Mouse (Mus musculus) gastrocnemius, postnatal 4 days (tissue): Measurements from ENCODE around the gene Itgb5. TPM values are rescaled to one million over a fixed set of nuclear protein-coding genes. Genes with fewer than 3 reads are reported as not detected.

Experiments
- DNase-seq, 2 experiments: peaks; one replicate each; pipeline ENCODE4 v3.0.0; 2021 to 2022; ENCODE audit warnings: low spot score in 2 of 2, mixed read lengths in 2 of 2
- total RNA-seq, 2 experiments: library from RNA; stranded (reverse); gene quantifications; 2 replicates each; pipeline ENCODE4 v1.2.3; 2021

Itgb5 gene
- total RNA-seq, 2 experiments from 2014 or later, result 50.2 to 56.0 TPM

GRCm38 (mm10) chr16:33979855-33980254 lies 150.4 kb downstream of the Itgb5 start:
- no peak for DNase-seq

GRCm38 (mm10) chr16:33983712-33984111 lies 154.2 kb downstream of the Itgb5 start:
- DNase-seq, result no peak

DNA sequence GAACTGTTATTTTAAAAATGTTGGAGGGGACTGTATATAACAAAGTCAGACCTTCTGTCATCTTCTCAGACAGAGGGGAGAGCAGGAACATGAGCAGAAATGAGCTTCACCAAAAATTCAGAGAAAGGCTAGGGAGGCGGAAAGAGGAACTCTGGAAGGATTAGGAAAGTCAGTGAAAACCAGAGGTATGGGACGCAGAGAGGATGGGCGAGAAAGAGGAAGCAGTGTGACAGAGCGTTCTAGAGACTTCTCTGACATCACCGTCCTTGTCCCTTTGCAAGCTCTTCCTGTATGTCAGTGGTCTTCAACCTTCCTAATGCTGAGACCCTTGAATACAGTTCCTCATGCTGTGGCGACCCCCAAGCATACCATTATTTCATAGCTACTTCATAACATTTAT lies 155.9 kb downstream of the Itgb5 start:
- DNase-seq, result no peak

- DNase-seq, result no peak
Observed at GRCm38 (mm10) chr16:33986993-33987392, 157.5 kb downstream of the Itgb5 start.

DNA sequence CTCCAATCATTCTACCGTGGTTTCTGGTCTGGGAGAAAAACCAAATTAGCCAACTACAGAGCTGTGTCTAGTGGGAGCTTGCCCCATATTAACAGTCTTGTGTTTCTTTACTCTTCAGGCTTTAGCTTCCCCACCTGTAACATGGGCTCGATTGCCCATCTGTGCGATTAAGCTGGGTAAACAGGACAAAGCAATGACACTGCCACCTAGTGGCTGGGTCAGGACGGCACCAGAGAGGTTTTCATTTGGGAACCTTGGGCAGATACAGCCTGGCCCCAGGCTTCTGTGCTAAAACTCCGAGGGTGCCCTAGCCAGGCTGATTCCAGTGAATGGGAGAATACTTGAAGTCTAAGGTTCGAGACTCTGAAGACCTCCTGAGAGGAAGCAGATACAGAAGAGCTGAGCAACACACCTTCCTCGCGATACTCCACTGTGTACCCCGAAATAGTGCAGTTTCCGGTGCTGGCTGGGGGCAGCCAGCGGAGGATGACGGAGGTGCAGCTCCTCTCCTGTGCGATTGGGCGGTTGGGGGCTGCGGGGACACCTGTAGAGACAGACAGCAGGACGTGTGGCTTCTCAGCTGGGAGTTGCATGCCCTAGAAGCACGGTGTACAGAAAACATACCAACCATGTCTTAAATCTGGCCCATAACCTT lies 159.0 kb downstream of the Itgb5 start:
- DNase-seq, result no peak

GRCm38 (mm10) chr16:33989106-33989505 lies 159.6 kb downstream of the Itgb5 start:
- no peak for DNase-seq

GRCm38 (mm10) chr16:33990712-33991111 lies 161.2 kb downstream of the Itgb5 start:
- DNase-seq, result no peak

DNA sequence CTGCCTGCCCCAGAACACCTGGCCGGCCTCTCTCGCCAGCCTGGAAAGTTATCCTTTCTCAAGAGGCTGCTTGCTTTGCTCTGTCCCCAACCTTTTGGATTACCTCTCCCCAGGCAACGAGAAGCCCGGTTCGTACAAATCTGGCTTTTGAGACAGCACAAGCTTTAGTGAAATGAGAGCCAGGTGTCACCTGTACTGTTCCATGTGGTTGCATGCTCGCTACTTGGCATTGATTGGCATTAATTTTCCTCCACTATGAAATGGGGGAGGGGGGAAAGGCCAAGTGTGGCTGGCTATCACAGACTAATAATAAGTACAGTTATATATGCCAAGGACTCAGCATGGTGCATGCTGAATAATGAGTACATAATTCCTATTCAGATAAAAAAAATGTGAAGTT lies 164.9 kb downstream of the Itgb5 start:
- no peak for DNase-seq

DNA sequence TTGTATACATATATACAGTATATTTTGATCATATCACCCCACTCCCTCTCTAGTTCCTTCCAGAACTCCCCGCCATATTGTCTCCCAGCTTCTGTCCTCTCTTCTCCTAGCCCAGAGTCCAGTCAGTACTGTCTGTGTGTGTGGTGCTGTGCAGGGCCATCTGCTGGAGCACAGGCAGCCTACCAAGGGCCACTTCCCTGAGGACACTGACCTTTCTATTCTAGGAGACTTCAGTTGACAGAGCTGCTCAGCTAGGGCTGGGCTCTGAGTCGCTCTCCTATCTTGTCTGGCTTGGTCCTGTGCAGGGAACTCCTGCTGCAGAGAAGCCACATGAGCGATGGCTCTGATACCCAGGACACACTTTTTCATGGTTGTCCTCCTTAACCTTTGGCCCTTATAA lies 166.0 kb downstream of the Itgb5 start:
- DNase-seq, result no peak

DNA sequence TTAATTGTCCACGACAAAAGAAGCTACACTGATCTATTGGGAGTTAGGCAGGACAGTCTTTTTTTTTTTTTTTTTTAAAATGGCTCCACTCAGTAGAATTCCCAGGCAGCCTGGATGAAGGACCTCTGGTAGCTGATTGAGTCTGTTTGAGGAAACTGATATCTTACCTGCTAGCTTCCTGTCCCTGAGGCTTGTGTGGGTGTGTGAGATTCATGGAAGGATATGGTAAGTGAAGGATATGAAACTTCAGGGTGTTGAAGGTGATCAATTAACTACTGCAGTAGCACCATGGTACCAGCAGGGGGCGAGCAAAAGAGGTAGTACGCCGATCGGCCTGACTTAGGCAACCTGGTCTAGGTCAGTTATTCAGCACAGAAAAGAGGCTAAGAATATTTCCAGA lies 166.6 kb downstream of the Itgb5 start:
- peak in 1 of 2 experiments; percentile 52 for DNase-seq

- DNase-seq, result no peak
Observed at GRCm38 (mm10) chr16:33998011-33998410, 168.5 kb downstream of the Itgb5 start.

Other genes starting within 250 kb of the Itgb5 start
- gene Heg1, start 145.3 kb upstream of the Itgb5 start, total RNA-seq, result 10 to 100 TPM; 88.4 to 99.3 TPM
- under 1 TPM; 0.10 to 0.16 TPM for gene Muc13, start 35.6 kb upstream of the Itgb5 start, total RNA-seq
- gene Umps, start 137.4 kb downstream of the Itgb5 start, total RNA-seq, result 10 to 100 TPM; 13.4 to 13.5 TPM